Mouse (Mus musculus): ENCODE measurements around the gene Chrna7.

Chrna7 gene

DNA sequence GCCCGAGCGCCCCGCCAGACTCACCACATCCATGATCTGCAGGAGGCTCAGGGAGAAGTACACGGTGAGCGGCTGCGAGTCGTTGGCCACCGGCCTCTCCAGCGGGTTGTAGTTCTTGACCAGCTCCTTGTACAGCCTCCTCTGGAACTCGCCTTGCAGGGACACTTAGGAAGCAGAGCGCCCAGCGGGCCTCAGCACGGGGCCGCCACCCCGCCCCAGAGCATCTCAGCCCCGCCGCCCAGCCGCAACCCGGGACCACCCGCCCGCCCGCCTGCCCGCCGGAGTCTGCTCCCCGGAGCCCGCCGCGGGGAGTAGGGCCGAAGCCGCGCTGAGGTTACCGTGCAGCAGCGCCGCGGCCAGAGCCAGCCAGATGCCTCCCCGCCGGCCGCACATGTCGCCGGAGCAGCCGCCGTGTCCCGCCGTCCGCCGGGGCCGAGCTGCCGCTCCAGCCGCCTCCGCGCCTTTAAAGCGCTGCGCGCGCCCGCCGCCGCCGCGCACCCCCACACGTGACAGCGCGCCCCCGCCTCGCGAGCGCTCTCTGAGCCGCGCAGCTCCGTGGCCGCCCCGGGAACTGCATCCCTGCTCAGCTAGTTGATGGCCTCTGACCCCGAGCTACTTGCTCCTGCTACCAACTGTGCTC lies at the start of gene Chrna7:
Gene Chrna7, minus strand, starts transcription at position 486 of the 640 bp plus-strand sequence.
- peak; percentile 76 for DNase-seq

DNA sequence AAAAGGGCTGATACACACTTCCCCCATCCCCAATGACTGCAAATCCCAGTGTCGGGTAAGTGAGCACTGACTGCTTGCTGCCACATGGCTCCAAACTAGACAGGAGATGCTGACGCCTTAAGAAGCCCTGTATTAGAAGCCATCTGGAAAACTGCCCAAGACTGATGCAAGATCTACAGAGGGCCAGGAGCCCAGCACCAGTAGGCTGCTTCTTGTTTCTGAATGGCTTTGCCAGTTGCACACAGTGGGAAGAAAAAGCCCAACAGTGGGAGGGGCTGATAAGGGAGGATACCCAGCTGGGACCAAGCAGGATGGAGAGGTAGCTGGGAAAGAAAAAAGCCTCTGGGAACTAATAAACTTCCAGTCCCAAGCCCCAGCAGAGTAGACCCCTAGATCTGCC lies 37.0 kb upstream of the Chrna7 start:
- no peak for DNase-seq

DNA sequence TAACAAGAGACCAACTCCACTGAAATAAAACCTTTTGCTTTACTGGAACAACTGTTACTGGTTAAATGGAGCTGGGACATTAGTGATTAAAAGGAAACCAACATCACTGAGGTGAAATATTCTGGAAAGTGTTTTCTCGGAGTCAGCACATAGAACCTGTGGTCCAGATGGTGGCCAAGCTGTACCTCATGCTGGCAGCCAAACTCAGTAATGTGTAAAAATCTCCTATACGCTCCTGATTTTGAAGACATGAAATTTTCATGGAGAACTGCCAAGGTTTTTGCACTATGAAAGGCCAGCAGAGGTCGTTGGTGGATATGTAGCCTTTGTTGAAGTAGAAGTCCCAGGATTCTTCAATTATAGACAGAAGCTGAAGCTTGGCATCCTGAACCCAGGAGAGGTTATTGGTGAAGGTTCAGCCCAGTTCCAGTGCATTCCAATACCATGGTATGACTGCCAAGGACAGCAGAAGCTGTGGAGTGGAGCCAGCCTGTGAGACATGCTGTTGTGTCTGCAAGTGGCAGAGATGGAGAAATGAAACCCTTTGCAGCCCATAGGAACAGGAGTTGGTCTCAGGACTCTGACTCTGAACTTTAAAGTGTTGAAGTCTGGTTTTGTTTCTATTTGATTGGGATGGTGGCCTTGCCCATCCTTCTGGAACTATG lies 25.6 kb upstream of the Chrna7 start:
- DNase-seq, result no peak

DNA sequence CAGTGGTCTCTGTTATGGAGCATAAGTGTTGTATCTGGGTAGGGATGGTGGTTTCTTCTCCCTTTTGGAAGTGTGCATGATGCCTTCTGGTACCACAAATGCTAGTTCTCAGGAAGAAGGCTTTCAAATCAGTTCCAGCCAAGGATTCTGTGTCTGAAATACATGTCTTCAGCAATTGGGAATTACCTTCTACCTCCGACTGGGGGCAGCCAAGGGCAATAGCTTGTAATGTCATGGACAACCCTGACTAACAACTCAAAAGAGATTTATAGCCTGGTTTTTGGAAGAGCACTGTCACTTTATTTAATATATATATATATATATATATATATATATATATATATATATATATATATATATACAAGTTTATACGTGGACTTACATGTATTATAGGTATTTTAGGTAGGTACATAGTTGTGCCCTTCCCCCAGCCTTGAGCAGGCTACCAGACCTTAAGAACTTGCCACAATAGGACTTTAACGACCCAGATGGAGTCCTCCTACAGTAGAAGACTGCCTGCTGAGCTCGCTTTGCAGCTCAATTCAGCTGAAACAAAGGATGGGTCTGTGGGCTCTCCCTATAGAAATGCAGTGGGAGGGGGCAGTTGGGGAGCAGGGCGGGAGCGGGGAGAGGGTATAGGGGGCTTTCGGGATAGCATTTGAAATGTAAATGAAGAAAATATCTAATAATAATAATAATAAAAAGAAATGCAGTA lies 12.9 kb upstream of the Chrna7 start:
- DNase-seq, result no peak

DNA sequence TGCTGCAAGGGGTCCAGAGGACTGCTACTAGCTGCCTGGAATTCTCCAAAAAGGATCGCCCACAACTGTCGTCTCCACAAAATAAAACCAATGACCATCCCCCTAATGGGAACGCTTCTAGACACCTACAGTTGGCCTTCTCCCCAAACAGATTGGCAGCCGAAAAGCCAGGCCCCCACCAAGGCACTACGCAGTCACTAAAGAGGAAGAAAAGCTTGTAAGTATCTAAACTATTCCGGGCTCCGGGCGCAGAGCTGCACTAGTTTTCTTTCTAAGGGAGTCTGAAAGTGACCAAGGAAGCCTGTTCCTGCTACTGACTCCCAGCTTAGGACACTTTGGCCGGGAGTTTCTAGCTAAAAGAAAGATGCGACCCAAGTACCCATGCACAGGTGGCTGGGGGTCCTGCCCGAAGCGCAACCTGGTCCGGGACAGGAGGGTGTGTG lies 707 bp downstream of the Chrna7 start:
- DNase-seq, result no peak

DNA sequence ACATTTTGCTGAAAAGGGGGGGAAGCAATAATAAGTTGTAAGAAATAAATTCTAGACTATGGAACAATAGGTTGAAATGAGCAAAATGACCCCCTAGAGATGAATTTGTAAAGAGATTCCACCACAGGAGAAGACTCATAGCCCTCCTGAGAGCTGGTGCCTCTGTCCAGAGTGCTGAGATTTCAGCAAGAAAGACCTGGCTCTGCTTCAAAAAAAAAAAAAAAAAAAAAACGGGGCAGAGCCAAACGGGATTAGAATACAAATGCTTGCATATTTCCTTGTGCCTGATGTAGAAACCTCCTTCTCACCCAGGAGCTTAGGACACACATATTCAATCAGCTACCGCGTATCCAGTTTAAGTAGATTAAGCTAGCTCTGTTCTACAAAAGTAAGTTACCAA lies 2.9 kb downstream of the Chrna7 start:
- DNase-seq, result no peak

DNA sequence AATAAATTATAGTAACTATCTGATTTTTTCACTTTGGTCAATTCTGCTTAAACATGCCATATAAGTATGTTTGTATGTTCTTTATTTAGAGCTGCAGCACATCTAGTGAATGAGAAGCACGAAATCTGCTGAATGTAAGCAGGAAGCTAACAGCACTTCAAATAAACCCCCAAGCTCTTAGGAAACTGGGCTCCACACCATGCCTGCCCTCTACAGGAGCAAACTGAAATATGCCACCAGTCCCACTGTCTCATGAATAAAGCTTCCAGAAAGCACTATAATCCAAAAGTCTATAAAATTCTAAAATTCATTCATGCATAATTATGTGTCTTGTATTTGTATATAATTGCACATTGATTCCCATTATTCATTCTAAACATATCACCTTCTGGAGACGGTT lies 5.2 kb downstream of the Chrna7 start:
- DNase-seq, result no peak

DNA sequence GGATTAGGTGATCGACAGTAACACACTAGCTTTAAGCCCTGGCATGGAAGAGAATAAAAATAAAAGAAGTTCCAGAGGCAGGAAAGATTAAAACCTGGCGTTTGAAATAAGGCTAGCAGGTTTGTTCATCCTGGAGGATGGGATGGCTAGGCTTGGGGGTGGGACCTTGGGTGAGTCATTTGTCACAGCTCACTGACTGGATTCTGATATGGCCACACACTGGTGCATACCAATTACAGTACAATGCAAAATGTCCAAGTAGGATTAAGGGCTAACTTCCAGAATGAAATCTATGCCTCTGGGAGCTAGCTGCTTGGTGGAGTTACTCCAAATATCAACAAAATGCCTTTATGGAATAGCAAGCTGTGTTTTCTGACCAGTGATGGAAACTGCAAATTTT lies 16.8 kb downstream of the Chrna7 start:
- no peak for DNase-seq

DNA sequence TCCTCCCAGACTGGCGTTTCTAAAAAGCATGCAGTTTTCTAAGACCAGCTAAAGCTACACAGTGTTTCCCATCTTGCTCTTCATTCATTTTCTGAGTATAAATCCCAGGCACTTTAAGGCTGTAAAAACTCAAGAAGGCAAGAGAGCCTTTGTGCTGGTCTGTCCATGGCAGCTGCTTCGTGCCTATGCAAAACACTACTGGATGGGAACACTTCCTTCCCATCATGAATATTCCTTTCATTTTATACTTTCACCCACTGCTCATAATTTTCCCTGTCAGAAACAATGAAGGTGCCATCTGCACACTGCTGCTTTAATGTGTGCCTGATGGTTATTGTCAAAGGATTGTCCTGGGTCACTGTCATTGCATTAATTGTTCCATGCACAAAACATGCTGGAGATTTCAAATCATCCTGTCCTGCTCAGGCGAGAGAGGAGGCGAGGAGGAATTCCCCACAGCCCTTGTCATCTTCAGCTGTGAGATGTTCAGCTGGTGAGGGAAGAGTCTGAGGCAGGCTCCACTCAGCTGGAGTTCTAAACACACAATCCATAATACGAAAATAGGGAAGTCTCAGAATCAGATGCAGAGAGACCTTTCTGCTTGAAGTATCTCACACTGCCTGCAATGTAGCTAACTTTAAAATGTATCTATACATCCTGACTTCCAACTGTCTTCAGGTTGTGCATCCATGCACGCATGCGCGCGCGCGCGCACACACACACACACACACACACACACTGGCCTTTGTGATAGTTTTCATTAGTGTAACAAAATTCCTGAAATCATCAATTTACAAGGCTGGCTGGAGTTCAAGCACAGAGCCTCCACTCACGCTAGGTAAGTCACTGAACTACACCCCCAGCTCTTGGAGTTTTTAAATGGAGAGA lies 22.5 kb downstream of the Chrna7 start:
- no peak for DNase-seq

DNA sequence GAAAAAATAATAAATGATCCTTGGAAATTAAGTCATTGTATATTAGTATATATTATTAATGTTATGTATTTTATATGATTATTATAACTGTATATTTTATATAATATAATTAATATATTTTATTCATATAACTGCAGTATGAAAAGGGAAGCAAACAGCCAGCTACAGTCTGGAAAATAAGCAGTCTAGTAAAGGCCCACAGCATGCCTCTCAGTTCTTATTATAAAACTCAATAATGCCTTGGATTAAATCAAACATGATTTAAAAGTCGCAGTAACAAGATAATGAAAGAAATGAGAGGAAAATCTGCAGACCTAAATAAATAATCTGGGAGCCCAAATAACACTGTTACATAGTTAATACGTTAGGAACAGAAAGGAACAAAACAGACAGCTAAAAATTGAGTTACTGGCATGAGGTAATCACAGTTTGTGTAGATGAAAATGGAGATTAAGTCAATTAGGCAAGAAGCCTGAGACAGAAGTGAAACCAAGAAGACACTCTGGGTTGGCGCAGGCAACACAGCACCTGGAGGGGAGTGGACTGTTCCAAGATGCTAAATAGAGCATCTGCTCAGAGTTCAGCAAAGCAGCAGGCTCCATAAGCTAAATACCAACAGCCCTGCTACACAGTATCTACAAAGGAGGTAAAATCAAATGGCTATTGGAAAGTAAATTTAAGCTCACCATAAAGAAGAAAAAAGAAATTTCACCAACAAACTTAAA lies 42.1 kb downstream of the Chrna7 start:
- DNase-seq, result no peak

DNA sequence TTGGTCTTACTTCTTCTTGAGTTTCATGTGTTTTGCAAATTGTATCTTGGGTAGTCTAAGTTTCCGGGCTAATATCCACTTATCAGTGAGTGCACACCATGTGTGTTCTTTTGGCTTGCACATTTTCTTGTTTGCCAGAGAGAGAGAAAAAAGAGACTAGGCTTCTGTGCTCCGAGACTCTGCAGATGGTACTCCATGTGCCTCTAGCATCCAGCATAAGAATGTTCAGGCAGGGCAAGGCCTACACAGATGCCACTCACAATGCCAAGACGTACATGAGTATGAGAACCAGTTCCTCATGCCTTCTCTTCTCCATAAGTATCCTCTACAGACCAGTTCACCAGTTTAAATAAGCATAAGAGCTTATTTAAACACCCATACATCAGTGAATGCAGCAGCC lies 47.8 kb downstream of the Chrna7 start:
- no peak for DNase-seq

DNA sequence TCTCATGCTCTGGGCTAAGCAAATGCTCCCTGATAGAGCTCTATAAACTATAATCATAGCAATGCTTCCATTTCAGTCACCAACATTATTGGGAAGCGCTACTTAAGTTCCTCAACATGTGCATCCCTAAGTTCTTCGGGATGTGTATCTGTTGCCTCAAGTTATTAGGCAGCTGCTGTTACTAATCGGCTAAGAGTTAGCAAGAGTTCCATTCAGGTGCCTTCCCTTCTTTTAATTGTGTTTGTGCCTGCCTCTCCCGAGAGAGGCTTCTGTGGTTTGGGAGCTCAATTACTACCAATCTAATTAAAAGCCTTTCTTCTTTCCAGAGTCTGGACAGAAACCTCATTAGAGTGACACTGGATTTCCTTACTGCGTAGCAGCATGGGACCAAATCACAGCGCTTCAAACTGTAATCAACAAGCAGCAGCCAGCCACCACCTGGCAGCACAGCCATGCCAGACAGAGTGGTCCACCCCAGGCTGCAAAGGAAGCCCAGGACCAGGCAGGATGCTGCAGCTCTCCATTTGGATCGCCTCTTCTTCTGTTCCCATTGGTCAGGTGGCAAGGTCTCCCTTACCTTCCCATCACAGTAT lies 50.0 kb downstream of the Chrna7 start:
- DNase-seq, result no peak

DNA sequence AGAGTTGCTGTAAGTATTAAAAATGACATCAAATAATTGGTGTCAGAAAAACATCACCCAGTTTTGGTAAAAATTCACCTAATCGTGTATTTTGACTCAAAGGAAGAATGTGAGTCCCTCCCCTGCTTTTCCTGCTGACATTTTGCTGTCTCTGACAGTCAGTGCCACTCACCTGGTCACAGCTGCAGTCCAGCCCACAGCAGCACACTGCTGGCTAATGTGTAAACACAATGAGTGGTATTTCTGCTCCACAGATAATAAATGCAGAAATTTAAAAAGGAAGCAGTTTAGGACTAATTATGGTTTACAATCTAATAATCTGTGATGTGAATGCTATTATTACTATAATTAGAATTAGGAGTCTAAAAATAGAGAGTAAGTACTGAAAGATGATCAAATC lies 59.1 kb downstream of the Chrna7 start:
- no peak for DNase-seq

DNA sequence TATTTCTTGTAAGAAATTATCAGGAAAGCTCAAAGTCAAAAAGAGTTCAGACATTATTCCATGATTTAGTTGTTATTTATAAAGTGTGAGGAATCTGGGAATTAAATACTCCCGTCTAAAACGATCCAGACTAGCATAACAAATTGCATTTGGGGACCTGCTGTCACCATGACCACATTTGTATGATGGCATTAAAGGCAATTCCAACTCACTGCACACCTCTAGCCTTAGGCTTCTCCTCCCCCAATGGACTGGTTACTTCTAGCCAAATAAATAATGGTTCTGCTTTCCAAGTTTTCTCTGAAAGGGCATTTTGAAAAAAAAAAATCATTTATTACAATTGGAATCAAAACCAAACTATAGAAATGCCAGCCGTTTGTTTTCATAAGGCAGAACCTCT lies 63.6 kb downstream of the Chrna7 start:
- DNase-seq, result no peak

DNA sequence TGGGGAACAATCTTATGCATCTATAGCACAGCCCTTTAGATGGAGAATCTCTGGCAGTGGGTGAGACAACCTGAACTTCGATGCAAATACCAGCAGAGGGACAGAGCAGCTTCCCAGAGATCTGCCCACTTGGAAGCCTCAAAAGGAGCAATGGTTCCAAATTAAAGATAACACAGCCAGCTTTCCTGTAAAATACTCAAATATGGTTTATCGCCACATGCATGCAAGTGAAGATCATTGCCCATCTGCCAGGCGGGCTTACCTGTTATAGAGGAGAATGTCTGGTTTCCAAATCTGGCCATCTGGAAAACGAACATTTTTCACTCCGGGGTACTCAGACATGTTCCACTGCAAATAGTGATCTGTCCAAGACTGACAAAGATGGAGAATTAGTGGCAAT lies 64.0 kb downstream of the Chrna7 start:
- DNase-seq, result no peak

DNA sequence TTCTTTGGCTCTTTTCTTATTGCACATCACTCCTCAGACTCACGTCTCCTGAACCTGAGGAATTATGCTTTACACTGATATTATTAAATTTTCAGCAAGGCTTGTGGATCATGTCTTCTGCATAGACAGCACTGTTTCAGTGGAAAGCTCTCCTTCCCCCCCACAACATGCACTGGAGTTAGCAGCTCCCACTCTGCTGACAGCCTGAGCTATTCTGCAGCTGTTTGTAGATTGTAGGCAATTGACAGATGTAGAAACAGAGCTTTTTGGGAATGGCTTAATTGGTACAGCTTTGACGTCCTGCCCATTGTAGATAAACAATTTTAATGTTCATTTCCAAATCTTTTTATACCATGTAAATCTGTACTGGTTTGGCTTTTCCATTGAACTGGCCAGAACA lies 89.8 kb downstream of the Chrna7 start:
- DNase-seq, result no peak

DNA sequence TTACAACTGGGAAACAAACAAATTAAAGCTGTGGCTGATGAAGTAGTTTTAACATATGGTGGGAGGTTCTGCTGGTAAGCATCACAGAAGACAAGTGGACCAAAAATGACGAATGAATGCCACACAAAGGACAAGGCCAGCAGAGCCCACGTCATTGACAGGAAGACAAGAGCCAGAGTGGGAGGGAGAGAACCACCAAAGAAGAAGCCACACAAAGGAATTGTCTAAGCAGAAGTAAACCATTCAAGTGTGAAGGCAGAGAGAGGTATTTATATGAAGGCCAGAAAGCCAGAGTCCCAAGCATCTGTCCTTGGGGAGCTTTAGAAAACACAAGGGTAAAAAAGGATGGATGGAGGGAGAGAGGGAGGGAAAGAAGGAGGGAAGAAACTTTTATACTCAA lies 98.7 kb downstream of the Chrna7 start:
- no peak for DNase-seq

DNA sequence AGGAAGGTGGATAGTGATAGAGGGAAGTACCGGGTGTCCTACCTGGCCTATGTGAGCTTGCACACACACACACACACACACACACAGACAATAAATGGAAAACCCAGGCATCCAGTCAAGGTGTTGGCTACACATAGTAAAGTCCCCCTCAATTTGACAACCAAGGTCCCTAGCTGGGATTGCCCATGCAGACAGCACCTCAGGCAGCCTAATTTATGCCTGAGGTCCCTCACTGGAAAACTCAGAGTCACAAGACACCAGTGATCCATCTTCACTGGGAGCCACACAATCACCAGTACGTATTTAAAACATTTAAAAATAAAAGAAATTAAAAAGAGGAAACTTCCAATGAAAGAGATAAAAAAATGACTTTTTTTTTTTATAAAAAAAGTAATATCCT lies 99.1 kb downstream of the Chrna7 start:
- DNase-seq, result no peak

DNA sequence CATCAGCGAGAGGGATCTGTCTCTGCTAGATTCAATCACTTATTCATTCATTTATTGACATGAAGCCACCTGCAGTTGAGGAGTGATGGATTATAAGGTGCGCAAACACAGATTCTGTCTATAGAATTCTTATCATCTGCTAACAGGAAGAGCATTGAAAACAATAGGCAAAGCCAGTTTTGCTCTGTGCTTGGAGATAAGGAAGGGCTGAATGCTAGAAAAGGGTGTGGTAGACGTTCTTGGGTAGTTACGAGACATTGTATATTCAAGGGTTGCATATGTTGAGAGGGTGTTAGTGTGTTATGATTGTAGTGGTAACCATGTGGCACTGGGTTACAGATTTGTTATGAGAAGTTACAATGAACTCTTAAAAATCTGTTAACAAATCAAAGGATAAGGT lies 103.0 kb downstream of the Chrna7 start:
- DNase-seq, result no peak

DNA sequence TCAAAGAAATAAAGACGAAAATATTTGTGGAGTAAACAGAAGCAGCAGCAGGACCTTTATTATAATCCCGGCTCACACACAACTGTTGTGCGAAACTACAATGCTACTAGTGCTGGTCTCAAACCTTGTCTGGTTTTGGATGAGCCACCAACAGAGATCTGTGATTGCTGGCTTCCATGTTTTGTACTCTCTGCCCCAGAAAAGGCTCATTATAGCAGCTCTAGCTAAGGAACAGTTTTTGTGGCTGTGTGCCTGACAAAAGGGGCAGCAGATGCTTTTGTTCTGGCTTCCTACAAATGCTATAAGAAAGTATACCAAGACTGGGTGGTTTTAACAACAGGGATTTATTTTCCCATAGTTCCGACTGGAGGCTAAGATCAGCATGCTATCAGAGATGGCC lies 126.4 kb downstream of the Chrna7 start:
- no peak for DNase-seq

DNA sequence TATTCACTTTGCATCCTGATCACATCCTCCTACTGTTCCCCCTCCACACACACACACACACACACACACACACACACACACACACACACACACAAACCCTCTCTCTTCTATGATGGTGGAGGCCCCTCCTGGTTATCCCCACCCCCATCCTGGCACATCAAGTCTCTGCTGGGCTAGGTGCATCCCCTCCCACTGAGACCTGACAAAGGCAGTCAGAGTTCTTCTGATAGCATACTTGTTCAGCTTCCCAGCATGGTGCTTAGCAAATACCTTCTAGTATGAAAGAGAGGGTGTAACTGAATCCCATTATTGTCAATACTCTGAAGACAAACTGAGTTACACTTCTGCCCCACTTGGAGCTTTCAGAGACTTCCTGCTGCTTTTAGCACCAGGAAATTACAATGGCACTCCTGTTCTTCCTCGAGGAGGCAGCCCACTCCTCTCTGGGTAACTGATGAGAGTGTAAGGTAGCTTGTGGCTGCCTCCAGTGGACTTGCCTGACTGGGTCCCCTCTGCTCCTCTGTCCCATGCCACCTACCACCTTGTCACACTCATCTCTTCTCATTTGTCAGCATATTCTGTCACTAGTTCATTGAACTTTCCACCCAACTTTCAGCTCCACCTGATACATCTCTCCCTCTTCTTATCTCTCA lies 127.9 kb downstream of the Chrna7 start:
- DNase-seq, result no peak

DNA sequence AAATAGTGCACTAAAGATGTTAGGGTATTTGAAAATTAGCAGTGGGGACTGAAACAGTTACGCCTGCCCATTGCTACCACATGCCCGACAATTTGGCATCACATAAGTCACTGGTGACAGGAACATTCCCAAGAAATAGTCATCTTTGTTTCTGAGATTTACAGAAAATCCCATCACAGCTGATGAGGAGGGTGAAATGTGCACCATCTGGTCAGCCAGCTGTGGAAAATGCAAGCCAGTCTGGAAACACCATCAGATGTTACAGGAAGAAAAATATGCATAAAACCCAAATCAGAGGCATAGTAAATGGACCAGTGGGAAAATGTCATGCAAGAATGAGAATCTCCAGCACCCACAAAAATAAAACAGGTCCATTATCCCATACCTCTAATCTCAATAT lies 151.4 kb downstream of the Chrna7 start:
- no peak for DNase-seq
